Mouse (Mus musculus): Measurements from ENCODE around the gene 4921524J17Rik.

Gene 4921524J17Rik

GRCm38 (mm10) chr8:85432168-85433016 is at the start of gene 4921524J17Rik:
TSS of gene 4921524J17Rik (minus strand) at chr8:85432833.
- in situ Hi-C loops (cut with MboI, MseI): no loop called here

DNA sequence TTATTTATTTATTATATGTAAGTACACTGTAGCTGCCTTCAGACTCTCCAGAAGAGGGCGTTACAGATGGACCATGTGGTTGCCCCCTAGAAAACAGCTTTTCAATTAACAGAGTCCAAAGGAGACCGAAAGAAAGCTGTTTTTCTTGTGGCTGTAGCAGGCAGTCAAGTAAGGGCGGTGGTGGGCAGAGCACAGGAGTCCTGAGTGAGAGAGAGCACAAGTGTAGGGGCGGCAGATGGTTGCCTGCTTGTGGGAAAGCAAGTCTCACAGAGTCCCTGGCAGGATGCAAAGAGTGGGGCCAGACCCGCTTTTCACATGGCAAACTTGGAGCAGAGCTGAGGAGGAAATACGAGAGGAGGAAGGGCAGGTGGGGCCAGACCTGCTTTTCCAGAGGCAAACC is 49.8 kb upstream of the 4921524J17Rik start:
- in situ Hi-C loops (cut with MboI, MseI): loop anchor here (10.0 kb wide), 1 partner anchor 358 kb away; the partner anchor contains the start of gene Zfp791

- in situ Hi-C loops (cut with MboI, MseI): loop anchor here (10.0 kb wide), 1 partner anchor 357 kb away; the partner anchor contains the start of gene Zfp791
These were observed 49.3 kb upstream of the 4921524J17Rik start for GRCm38 (mm10) chr8:85481900-85482299.

DNA sequence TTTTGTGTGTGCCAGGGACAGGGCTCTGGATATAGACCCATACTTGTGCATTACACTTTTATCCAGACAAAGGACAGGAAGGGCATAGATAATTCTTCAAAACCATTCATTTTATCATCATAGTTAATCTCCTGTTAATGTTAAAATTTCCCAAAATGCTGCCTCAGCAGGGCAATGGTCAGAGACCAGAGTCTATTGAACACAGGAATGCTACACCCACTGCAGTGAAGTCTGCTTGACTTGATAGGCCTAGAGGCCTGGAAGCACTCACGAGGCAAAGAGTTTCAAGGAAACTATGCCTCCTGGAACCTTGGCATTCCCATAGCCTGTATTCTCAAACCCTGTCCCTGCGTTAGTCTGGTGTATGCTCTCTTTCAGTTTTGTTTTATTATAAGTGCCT is 47.1 kb upstream of the 4921524J17Rik start:
- in situ Hi-C loops (cut with MboI, MseI): loop anchor here (10.0 kb wide), 1 partner anchor 355 kb away; the partner anchor contains the start of gene Zfp791

- in situ Hi-C loops (cut with MboI, MseI): no loop called here
These were observed 45.8 kb upstream of the 4921524J17Rik start for GRCm38 (mm10) chr8:85478397-85478796.

DNA sequence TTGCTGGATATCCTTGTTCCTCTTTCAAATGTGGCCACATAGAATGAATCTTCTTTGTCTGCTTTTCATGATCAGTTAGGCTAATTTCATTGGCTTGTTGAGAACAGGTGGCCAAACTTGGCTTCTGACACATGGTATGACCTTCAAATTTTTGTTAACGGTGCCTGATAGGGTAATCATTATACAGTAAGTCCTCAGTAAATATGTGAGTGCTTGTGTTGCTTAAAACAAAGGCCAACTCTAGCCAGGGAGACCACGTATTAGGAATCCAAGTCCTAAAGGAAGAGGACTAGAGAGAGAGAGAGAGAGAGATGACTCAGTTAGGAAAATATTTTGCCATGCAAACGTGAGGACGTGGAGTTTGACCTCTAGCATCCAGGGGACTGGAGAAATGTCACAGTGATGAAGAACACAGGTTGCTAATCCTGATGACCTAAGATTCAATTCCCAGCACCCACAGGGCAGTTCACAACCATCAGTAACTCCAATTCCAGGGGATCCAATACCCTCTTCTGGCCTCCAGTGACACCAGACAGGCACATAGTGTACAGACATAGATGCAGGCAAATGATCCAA is 44.4 kb upstream of the 4921524J17Rik start:
- in situ Hi-C loops (cut with MboI, MseI): no loop called here

GRCm38 (mm10) chr8:85474924-85475323 is 42.3 kb upstream of the 4921524J17Rik start:
- in situ Hi-C loops (cut with MboI, MseI): loop anchor here (25.0 kb wide), 1 partner anchor 187 kb away; no protein-coding TSS in a partner anchor

GRCm38 (mm10) chr8:85473246-85473645 is 40.6 kb upstream of the 4921524J17Rik start:
- in situ Hi-C loops (cut with MboI, MseI): loop anchor here (25.0 kb wide), 1 partner anchor 189 kb away; no protein-coding TSS in a partner anchor

- in situ Hi-C loops (cut with MboI, MseI): loop anchor here (25.0 kb wide), 1 partner anchor 190 kb away; no protein-coding TSS in a partner anchor
These were observed 40.2 kb upstream of the 4921524J17Rik start for GRCm38 (mm10) chr8:85472800-85473199.

- in situ Hi-C loops (cut with MboI, MseI): loop anchor here (25.0 kb wide), 1 partner anchor 192 kb away; no protein-coding TSS in a partner anchor
These were observed 38.1 kb upstream of the 4921524J17Rik start for GRCm38 (mm10) chr8:85470753-85471152.

GRCm38 (mm10) chr8:85466056-85466455 is 33.4 kb upstream of the 4921524J17Rik start:
- in situ Hi-C loops (cut with MboI, MseI): loop anchor here (10.0 to 25.0 kb wide), 2 partner anchors 196 to 1021 kb away; no protein-coding TSS in a partner anchor

GRCm38 (mm10) chr8:85464316-85464715 is 31.7 kb upstream of the 4921524J17Rik start:
- in situ Hi-C loops (cut with MboI, MseI): loop anchor here (10.0 to 25.0 kb wide), 2 partner anchors 198 to 1020 kb away; no protein-coding TSS in a partner anchor

DNA sequence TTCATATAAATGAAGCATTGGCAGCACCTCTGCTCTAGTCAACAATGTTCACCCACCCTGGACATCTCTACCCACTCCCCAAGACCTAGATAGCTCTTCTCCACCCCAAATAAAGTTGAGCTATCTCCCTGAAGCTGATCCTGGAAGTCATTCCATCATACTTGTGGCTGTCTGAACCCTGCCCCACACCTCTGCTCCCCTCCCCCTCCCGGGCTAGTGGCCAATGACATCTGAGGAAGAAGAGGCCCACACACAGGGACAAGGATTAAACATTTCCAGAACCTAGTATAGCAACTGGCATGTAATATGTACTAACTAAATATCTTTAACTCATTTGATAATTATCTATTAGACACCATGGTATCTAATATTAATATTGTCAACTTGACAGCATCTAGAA is 29.8 kb upstream of the 4921524J17Rik start:
- in situ Hi-C loops (cut with MboI, MseI): loop anchor here (10.0 to 25.0 kb wide), 2 partner anchors 200 to 1018 kb away; no protein-coding TSS in a partner anchor

DNA sequence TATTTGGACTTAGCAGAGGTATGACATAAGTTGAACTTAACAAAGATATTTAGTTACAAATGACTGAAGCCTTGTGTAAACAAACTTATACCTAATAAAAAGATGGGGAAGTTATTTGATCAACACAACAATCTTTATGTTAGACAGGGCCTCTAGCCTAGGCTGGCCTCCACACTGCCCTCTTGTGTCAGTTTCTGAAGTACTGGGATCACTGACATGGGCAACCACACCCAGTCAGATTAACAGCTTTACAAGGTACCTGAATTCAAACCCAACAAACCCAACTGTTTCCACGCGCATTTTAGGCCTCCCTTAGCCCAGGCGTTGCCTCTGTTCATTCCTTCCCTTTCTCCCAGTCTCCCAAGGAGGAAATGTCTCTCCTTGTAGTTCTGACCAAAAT is 28.7 kb upstream of the 4921524J17Rik start:
- in situ Hi-C loops (cut with MboI, MseI): loop anchor here (10.0 to 25.0 kb wide), 2 partner anchors 201 to 1017 kb away; no protein-coding TSS in a partner anchor

GRCm38 (mm10) chr8:85460804-85461203 is 28.2 kb upstream of the 4921524J17Rik start:
- in situ Hi-C loops (cut with MboI, MseI): loop anchor here (10.0 to 25.0 kb wide), 2 partner anchors 201 to 1016 kb away; no protein-coding TSS in a partner anchor

DNA sequence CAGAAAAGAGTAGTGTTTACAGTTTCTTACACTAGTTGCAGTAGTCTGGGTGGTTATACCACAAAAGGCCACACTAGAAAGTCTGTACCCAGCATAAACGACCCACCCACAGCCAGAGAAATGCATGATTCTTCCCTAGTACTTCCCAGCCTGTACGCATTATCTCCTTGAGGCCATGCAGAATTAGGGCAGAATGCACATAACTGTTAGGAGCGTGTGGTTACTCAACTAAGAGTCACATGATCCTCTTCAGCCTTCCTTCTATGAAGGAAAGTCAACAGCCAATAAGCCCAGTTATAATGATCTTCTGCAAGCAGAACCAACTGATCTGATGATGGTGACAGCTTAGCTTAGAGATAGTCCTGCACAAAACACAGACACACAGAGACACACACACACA is 26.9 kb upstream of the 4921524J17Rik start:
- in situ Hi-C loops (cut with MboI, MseI): loop anchor here (5.0 to 25.0 kb wide), 2 partner anchors 63 to 203 kb away; no protein-coding TSS in a partner anchor

GRCm38 (mm10) chr8:85456536-85456935 is 23.9 kb upstream of the 4921524J17Rik start:
- in situ Hi-C loops (cut with MboI, MseI): loop anchor here (5.0 to 25.0 kb wide), 2 partner anchors 66 to 206 kb away; no protein-coding TSS in a partner anchor

DNA sequence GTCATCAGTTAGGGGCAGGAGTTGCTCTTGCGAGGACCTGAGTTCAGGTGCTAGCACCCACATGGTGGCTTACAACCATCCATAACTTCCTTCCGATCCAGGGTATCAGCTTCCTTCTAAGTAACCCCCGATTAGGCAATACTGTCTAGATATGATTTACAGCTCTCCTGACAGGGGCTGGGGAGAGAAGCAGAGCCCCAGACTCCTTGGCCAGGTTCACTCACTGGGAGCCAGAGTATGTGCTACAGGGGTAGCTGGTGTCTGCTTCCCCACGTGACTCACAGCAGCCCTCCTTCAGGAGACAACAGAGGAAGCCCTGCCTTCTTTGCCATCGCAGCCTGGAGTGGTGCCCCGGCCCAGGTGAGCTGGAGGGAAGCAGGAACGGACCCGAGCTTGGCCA is 22.1 kb upstream of the 4921524J17Rik start:
- in situ Hi-C loops (cut with MboI, MseI): loop anchor here (5.0 to 25.0 kb wide), 2 partner anchors 68 to 208 kb away; no protein-coding TSS in a partner anchor

DNA sequence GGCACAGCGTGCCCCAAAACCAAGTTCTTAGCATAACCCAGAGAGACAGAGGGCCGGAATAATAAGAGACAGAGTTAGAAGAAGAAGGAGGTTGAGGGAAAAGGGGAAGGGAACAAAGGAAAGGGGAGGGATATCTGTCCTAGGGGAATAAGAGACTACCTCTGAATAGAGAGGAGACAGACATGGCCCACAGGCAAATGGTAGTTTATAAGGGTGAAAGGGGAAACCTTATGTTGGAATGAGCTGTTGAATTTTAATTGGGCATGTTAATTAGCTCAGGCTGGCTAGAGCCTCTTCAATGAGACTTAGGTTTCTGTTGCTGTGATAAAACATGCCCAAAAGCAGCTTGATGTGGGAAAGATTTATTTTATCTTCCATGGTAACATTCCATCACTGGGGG is 20.6 kb upstream of the 4921524J17Rik start:
- in situ Hi-C loops (cut with MboI, MseI): loop anchor here (25.0 kb wide), 1 partner anchor 209 kb away; no protein-coding TSS in a partner anchor

GRCm38 (mm10) chr8:85452328-85452727 is 19.7 kb upstream of the 4921524J17Rik start:
- in situ Hi-C loops (cut with MboI, MseI): loop anchor here (25.0 kb wide), 1 partner anchor 210 kb away; no protein-coding TSS in a partner anchor

GRCm38 (mm10) chr8:85450335-85450734 is 17.7 kb upstream of the 4921524J17Rik start:
- in situ Hi-C loops (cut with MboI, MseI): loop anchor here (25.0 kb wide), 1 partner anchor 212 kb away; no protein-coding TSS in a partner anchor

Data from regulatory T cell (primary cell).